Mouse (Mus musculus) testis, adult 2 months (tissue): ENCODE results near the gene B3galt2. TPM values are rescaled to one million over a fixed set of nuclear protein-coding genes. Genes with fewer than 3 reads are reported as not detected.
"Not testable (repeated sequence)": the region's sequence is repeated elsewhere in the genome, so short reads cannot be mapped to it uniquely, and the experiment has no call there.

Experiments used
- H3K27ac ChIP-seq: fragments of 200-500 bp; 2 replicates; pipeline ENCODE4 v1.5.1; 2012; ENCODE audit warnings: low read depth, low read length; ENCODE audit not compliant: control insufficient read depth, insufficient read depth
- H3K27me3 ChIP-seq: fragments of 200-500 bp; 2 replicates; pipeline ENCODE4 v1.6.1; 2012; ENCODE audit warnings: mild to moderate bottlenecking, low read length, moderate library complexity; ENCODE audit not compliant: control insufficient read depth, insufficient read depth
- H3K36me3 ChIP-seq: fragments of 200-500 bp; 2 replicates; pipeline ENCODE4 v1.6.1; 2012; ENCODE audit warnings: mild to moderate bottlenecking, low read length; ENCODE audit not compliant: control insufficient read depth, insufficient read depth
- H3K4me1 ChIP-seq: fragments of 200-500 bp; 2 replicates; pipeline ENCODE4 v1.6.1; 2012; ENCODE audit warnings: low read length; ENCODE audit not compliant: control insufficient read depth, insufficient read depth
- H3K4me3 ChIP-seq: fragments of 200-500 bp; 2 replicates; pipeline ENCODE4 v1.5.1; 2012; ENCODE audit warnings: low read depth, mild to moderate bottlenecking, low read length, moderate library complexity, mixed read lengths; ENCODE audit not compliant: control insufficient read depth
- CTCF ChIP-seq: fragments of 200-500 bp; IDR thresholded peaks from 2 replicates; pipeline ENCODE4 v1.5.1; 2012; ENCODE audit warnings: low read depth, mild to moderate bottlenecking, inconsistent platforms, low read length, moderate library complexity; ENCODE audit not compliant: control insufficient read depth, insufficient read depth, insufficient replicate concordance
- POLR2A ChIP-seq: fragments of 200-500 bp; IDR thresholded peaks from 2 replicates; pipeline ENCODE4 v1.6.1; 2012; ENCODE audit warnings: low read depth, mild to moderate bottlenecking, inconsistent platforms, low read length, moderate library complexity; ENCODE audit not compliant: control insufficient read depth
- polyA plus RNA-seq: library from polyadenylated mRNA; depleted of rRNA; stranded (reverse); fragments of >200 nt; gene quantifications from 2 replicates; pipeline ENCODE4 v1.2.3, GENCODE M21; 2012

Gene B3galt2
- polyA plus RNA-seq, 1 experiment: not detected

DNA sequence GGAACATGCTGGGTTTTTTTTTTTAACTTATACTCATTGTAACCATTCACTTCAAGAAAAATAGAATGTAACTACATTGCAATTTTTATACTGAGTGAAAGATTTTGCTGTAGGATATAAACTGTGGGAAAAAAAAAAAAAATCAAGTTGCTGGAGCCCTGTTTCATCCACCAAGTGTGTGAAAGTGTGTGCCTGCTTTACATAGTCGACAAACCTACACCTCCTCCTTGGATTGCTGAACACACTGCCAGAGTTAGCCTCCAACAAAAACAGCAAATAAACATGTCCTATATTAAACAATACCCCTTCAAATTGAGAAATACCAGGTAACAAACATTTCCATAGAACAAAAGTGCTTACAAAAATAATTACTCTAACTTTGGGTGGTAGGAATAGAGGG is 8.1 kb upstream of the B3galt2 start:
- Histone ChIP-seq H3K4me3 (no peak overlapping the region), H3K4me1 (no peaks in the 10 kb centered on the region), H3K36me3 (no peaks in the 10 kb centered on the region), H3K27ac (no peak overlapping the region), H3K27me3 (no peaks in the 10 kb centered on the region)
- TF ChIP-seq POLR2A (no peak), CTCF (no peak)

DNA sequence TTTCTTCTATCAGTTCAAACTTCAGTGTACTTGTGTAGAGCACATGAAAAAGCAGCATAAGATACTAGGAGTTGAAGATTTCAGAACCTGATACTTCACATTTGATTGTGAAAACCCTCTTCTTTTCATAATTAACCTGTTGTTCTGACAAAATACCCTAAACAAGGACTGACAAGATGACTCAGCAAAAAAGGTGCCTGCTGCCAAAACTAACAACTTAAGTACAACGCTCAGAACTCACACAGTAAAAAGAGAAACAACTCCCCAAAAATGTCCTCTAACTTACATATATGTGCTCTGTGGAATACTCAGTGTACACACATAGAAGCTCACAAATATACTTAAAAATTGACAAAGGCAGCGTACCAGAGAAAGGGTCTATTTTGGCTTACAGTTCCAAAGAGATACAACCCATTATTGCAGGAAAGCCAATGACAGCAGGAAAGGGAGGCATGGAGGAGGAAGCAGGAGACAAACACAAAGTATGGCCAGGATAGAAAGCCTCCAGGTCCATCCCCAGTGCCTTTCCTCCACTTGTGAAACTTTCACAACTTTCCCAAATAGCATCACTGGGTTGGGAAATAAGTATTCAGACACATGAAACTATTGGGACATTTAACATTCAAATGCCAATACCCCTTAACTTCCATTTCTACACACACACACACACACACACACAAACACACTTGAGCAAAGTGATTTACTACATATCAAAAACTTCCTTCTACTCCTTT is 7.4 kb upstream of the B3galt2 start:
- Histone ChIP-seq H3K36me3 (no peaks in the 10 kb centered on the region), H3K4me1 (no peaks in the 10 kb centered on the region), H3K27me3 (no peaks in the 10 kb centered on the region), H3K4me3 (no peak overlapping the region), H3K27ac (no peak overlapping the region)
- TF ChIP-seq CTCF (no peak), POLR2A (no peak)

DNA sequence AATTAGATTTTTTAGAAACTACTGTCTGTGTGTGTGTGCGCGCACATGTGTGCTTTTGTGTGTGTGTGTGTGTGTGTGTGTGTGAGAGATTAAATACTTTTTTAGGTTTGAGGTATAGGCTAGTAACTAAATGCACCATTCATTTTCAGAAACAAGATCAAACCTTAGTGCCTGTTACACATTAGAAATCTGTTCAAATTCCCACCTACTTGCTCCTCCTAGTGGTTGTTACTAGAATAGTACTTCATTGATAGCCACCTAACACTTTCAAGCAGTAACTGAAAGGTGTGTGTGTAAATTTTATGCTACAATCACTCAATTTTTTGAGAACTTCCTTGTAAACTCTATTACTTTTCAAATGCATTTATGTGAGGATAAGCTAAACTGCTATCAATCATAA is 3.8 kb downstream of the B3galt2 start:
- Histone ChIP-seq H3K27ac (no peak overlapping the region), H3K4me3 (no peak overlapping the region), H3K27me3 (no peaks in the 10 kb centered on the region), H3K36me3 (no peaks in the 10 kb centered on the region), H3K4me1 (no peaks in the 10 kb centered on the region)
- no peak for TF ChIP-seq POLR2A

DNA sequence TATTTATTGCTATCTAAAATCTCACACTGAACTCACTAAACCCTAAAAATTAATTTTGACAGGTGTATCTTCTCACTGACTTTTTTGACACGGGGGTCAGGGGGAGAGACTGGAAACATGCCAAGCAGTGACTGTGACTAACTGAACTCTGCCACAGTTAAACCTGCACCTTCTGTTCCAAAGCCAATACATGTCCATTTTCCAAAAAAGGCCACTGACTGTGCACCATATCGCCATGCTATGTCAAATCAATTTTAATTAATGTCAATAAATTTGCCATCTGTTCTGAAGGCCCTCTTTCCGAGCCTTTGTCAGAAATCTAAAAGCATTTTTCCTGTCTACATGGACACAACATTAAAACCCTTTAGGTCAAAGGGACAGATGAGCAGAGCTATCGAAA is 4.9 kb downstream of the B3galt2 start:
- Histone ChIP-seq H3K4me3 (no peak overlapping the region), H3K36me3 (no peaks in the 10 kb centered on the region), H3K4me1 (no peaks in the 10 kb centered on the region), H3K27ac (no peak overlapping the region), H3K27me3 (no peaks in the 10 kb centered on the region)
- TF ChIP-seq POLR2A (no peak), CTCF (no peak)

DNA sequence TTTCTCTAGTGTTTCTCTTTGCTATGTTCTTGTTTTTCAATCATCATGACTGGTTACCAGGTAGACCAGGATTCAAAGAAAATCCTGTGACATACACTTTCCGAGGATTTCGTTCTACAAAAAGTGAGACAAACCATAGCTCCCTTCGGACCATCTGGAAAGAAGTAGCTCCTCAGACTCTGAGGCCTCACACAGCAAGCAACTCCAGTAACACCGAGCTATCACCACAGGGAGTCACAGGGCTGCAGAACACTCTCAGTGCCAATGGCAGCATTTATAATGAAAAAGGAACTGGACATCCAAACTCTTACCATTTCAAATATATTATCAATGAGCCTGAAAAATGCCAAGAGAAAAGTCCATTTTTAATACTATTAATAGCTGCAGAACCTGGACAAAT is 5.8 kb downstream of the B3galt2 start:
- Histone ChIP-seq H3K4me1 (no peaks in the 10 kb centered on the region), H3K36me3 (no peaks in the 10 kb centered on the region), H3K27me3 (no peaks in the 10 kb centered on the region), H3K27ac (no peak overlapping the region), H3K4me3 (no peak overlapping the region)
- TF ChIP-seq CTCF (no peak), POLR2A (no peak)

DNA sequence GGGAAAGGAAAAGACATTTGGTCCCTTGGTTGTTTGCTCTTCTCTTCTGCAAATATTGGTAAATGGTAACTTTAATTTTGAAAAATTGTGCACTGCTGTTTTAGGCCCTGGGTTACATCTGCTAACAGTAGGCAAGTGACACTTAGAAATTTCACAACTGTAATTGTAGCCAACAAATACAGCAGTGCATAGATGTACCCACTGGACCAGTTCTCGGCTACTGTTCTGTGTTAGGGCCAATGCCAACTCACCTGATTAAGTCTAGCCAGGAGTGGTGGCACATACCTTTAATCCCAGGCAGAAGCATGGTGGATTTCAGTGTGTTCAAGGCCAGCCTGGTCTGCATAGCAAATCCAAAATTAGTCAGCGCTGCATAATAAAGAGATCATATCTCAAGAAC is 9.9 kb downstream of the B3galt2 start:
- Histone ChIP-seq H3K4me3 (no peak overlapping the region), H3K27ac (no peak overlapping the region), H3K36me3 (no peaks in the 10 kb centered on the region), H3K4me1 (no peaks in the 10 kb centered on the region), H3K27me3 (no peaks in the 10 kb centered on the region)
- TF ChIP-seq CTCF (no peak), POLR2A (no peak)

DNA sequence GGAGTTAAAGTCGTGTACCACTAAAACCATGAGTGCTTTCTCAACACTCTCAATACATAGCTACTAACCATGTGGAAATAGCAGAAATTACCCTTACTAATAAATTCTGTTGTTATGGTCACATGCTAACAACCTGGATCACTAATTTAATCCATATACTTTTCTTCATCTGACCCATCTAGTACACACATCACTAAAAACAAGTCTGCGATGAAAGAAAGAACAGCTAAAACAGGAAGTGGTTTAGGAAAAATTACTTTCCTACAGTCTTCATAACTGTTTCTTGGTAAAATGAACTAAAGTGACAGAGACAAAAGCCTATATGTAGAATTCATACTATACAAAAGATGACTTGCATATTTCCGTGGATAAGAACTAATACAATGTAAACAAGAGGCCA is 13.2 kb downstream of the B3galt2 start:
- Histone ChIP-seq H3K4me1 (no peaks in the 10 kb centered on the region), H3K27ac (no peak overlapping the region), H3K36me3 (no peaks in the 10 kb centered on the region), H3K27me3 (no peaks in the 10 kb centered on the region), H3K4me3 (no peak overlapping the region)
- TF ChIP-seq CTCF (no peak), POLR2A (no peak)

DNA sequence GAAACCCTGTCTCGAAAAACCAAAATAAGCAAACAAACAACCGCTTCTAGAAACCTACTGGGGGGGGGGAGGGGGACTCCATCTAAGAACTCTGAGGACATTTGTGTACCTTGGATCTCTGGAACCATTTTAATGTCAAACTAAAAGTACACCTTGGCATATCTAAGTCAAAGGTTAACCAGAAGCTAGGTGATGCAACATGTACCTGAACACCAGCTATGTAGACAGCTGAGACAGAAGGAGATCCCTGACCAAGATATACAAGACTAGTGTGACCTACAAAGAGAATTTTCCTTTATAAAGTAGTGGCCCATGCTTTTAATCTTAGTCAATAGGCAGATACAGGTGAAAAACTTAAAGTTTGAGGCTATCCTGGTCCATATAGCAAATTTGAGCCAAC is 22.7 kb downstream of the B3galt2 start:
- H3K27ac ChIP-seq: no peak overlapping the region
- H3K36me3 ChIP-seq: no peaks in the 10 kb centered on the region
- no peaks in the 10 kb centered on the region for H3K4me1 ChIP-seq
- no peaks in the 10 kb centered on the region for H3K27me3 ChIP-seq
- TF ChIP-seq CTCF (no peak), POLR2A (no peak)
- H3K4me3 ChIP-seq: no peak overlapping the region

DNA sequence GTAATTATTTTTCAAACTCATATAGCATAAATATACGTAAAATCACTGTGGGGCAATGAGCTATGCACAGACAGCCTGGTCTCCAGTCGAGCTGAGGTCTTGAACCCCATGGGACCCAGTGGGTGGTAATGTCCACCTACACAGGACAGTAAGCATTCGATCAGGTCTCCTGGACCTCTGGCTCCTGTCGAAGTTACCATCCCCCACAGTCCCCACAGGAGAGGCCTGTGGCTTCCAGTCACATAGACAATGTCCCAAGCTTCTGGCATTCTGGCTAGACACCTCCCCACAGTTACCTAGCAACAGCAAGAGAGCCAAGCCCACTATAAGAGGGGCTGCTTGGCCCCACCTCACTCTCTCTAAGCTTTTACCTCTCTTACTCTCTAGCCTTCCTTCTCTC is 24.3 kb downstream of the B3galt2 start:
- not testable (repeated sequence) for H3K4me3 ChIP-seq, H3K4me1 ChIP-seq, H3K36me3 ChIP-seq, H3K27me3 ChIP-seq
- H3K27ac ChIP-seq: peak overlapping the region; percentile 29; the same call in 1 of the 2 replicates
